Mouse (Mus musculus) layer of hippocampus, adult 11-12 months (tissue): ENCODE measurements around the gene H2al1m.
"Not testable (repeated sequence)": the region's sequence is repeated elsewhere in the genome, so short reads cannot be mapped to it uniquely, and the experiment has no call there.

Experiments
- DNase-seq: peaks from one replicate; pipeline ENCODE4 v3.0.0; 2022; ENCODE audit warnings: low spot score

Gene H2al1m

DNA sequence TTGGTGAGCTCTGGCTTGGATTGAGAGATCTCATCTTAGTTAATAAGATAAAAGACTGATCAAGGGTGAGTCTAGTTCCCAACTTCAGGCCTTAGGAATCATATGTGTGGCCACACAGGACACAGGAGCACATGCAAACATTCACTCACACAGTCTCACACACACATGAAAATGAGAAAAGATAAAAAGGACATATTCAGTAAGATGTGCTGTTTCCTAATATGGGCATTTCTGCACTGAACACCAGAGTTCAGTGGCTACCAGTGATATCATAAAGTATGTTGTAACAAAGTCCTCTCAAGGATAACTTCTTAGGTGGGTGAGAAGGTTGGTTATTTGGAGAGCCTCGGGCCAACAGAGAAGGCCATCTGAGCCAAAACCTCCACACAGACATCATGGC lies at the start of gene H2al1m:
Gene H2al1m (plus strand): TSS at position 301 of the 400 bp plus-strand sequence.
- DNase-seq = not testable (repeated sequence)

DNA sequence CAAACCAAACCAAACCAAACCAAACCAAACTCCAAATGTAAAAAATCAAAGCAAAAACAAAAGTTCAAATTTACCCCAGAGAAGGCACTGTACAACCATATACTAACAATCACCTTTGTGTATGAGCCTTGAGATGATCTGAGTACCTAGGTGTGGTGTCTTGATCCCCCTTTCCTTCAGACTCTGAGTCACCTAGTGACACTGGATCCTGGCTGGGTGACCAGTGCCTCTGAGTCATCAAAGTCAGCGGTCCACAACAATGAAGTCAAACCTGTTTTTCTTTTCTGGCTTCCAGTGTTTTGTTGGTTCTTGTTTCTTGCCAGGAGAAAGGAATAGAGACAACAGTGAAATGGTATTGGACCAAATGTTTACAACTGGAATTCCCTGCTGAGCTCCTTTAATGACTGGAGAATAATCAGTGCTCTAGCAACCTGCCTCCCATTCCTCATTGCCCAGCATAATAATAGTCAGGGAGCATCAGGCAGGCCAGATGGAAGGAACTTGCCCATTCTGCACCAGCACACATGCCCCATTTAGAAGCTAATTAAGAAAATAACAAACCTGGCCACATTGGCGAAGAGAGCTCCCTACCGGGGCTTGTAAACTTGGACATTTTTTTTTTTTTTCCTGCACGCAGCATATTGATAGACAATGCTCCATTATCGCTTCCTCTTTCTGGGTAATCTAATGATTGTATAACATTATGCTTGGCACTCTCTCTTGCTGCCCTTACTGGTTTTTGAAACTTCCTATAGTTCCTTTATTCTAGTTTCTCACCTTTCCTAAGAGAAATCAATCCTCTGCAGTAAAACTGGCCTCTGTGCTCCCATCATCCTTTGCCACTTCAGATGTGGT lies 42.6 kb upstream of the H2al1m start:
- DNase-seq = peak; percentile 5

DNA sequence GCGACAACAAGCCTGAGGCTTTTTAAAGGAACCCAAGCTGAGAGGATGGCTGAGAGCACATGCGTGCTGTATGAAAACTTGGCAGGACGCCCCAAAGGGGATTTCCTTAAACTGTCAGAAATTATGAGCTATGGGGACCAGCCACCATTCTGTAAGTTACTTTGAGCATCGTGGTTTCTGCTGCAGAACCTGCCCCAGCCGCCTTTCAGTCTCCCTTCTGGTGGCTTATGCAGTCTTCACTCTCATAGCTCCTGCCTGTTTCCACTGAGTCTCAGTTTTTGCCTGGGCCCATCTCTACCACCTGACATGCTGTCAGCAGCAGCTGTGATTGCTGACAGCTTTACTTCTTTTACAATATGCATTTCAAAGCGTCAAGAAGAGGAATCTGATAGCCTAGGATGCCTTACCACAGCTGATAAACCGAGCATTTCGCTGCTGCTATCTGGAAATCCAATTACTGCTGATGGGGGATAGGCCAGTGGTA lies 40.1 kb upstream of the H2al1m start:
- no peak for DNase-seq

DNA sequence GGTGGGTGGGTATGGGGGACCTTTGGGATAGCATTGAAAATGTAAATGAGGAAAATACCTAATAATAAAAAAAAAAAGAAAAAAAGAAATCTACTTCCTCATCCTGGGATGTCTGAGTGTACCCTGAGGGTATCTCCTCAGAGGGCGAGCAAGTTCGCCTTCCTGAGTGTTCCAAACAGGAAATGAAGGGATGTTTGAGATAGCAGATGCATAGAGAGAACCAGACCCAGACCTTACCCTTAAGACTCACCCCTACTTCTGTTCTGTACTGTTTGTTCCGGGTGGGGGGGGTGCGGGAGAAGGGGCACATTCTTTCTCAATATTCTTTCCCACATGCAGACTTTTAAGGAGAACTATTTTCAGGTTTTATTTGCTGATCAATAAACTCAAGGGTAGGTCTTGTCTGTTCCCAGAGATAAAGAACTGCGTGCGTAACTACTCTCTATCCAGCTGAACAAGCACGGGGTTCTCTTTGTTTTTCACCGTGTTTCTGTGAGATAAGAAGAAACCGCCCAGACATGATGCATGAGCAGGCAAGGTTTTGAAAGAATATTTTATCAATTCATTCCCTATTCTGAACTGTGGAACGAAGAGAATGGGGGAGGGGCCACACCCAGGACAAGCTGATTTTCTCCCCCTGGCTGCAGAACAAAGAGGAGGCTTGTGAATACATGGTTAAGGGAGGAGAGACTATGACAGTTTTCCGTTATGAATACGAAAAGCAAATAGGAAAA lies 38.8 kb upstream of the H2al1m start:
- DNase-seq = no peak

DNA sequence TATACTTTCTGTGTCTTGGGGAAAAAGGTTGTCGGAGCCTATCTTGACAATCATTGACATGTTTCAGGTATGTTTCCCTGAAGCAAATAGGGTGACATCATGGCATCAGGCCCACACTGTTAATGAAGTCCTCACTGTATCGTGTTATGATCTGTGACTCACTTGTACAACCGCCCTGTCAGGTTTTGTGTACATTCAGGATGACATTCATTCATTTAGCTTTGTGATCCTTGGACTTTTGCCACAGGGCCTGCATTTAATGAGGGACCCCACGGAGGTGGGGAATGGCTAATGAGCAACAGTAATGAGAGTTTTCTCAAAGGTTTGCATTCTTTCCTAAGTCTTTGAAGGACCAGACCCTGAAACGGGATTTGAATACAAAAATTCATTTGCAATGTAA lies 34.7 kb upstream of the H2al1m start:
- DNase-seq = no peak

DNA sequence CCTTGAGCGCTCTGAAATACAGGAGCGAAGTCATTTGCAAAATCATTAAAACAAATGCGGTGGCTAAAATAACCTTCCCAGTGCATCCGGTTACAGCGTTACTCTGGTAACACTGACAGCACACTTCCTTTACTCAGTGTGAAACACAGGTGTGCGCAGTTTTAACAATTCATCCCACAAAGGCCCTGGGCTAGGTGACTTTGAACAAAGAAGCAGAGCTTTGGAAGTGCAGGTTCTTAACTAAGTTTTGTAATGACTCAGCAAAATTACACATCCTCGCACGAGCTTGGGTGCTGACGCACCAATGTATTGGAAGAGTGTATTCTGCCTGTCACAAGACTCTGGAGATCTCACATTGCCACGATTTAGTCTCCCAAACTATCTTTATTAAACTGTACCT lies 29.6 kb upstream of the H2al1m start:
- no peak for DNase-seq

DNA sequence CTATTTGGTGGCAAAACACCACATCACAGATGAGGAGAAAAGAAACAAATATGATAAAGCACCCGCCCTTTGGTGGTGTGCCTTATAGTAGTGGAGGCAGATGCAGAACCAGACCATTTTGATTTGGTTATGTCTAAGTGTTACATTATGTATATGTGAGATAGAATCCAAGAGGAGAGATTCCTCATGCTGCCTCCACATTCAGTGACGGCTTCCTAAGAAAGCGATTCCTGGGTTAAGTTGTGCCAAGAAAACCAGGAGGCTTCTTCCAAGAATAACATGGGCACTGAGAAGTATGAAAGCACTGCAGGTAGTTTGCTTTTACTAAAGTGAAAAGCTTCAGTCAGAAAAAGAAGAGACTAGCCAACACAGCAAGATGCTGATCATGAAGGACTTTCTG lies 28.7 kb upstream of the H2al1m start:
- no peak for DNase-seq

DNA sequence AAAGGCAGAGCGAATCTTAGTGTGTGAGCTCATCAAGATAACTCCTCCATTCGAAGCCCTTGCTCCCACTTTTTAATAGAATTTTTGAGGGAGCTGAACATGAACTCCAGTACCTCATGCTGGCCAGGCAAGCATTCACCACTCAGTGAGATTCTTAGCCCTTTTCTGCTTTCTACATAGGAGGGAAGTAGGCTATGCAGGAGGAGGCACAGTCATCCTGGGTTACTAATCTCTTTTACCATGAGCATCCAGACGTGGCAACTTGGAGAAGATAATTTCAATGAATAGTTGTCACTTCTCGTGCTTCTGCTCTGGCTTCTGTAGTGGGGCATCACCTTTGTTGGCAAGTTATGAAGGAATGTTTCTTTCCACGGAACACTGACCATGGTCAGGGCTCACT lies 26.8 kb upstream of the H2al1m start, which contains the start of gene Gm14862:
Gene Gm14862 (minus strand): TSS at position 134 of the 400 bp plus-strand sequence.
- DNase-seq = no peak

DNA sequence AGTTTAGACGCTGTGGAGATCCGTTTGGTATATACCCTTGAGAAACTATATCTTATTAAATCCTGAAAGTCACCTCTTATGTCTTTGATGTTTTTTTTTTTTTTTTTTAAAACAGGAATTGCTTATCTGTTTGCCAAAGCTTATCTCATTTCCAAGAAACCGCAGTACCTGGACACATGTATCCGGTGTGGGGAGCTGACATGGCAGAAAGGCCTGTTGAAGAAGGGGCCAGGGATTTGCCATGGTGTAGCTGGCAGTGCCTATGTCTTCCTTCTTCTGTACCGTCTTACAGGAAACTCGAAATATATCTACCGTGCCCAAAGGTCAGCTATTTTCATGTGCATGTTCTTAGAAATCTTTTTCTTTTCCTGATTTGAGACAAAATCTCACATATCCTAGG lies 25.7 kb upstream of the H2al1m start:
- no peak for DNase-seq

DNA sequence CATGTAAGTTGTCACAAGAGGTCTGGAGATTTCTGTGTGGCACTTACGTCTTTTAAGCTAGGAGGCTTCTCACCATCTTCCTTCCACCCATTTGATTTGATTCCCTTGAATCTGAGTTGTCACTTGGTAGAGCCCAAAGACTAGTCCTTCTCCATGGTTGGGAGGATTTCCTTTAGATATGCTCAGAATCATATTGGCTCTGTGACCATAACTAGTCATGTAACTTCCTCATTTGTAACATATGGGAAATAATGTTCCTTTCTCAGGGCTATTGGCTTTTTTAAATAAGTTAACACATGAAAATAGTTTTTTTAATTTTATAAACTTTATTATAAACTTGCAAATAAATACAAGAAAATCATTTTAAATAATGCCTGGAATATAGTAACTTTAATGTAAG lies 24.3 kb upstream of the H2al1m start:
- no peak for DNase-seq

DNA sequence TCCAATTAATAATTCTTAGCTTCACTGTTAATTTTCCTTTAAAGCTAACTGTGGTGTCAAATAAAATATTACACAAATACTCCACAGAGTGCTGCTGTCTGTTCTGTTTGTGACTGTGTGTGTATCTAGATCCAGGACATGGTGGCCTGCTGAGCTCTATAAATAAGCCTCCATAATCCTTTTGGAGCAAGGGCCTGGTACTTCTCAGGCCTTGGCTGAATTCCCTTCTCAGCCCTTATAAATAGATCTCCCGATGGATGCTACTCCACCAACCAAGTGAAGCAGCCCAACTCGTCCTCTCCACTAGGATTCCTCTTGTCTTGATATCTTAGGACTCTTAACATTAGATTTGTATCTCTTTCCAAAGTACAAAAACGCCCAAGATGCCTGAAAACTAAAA lies 12.5 kb upstream of the H2al1m start:
- DNase-seq = no peak

DNA sequence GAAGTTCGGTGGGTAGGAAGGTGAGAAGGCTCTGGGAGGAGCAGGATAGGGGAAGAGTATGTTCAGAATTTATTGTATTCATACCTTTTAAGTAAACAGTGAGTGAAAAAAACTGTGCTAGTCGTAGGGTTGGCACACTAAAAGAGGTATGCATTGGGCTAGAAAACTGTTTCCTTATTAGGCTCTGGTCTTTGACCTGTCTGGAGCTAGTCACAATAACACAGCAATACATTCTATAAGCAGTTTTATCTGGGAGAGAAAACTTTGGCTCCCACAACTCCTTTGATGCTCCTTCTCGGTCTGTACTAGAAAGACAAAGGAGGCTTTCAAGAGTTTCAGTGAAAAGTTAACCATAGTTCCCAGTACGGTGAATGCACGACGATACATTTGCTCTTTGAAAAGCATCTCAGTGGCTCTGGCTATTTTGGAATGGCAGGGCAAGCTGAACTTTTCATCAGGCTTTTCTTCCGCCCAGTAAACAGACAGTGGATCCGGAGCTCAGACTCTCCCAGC lies 11.6 kb upstream of the H2al1m start:
- no peak for DNase-seq

DNA sequence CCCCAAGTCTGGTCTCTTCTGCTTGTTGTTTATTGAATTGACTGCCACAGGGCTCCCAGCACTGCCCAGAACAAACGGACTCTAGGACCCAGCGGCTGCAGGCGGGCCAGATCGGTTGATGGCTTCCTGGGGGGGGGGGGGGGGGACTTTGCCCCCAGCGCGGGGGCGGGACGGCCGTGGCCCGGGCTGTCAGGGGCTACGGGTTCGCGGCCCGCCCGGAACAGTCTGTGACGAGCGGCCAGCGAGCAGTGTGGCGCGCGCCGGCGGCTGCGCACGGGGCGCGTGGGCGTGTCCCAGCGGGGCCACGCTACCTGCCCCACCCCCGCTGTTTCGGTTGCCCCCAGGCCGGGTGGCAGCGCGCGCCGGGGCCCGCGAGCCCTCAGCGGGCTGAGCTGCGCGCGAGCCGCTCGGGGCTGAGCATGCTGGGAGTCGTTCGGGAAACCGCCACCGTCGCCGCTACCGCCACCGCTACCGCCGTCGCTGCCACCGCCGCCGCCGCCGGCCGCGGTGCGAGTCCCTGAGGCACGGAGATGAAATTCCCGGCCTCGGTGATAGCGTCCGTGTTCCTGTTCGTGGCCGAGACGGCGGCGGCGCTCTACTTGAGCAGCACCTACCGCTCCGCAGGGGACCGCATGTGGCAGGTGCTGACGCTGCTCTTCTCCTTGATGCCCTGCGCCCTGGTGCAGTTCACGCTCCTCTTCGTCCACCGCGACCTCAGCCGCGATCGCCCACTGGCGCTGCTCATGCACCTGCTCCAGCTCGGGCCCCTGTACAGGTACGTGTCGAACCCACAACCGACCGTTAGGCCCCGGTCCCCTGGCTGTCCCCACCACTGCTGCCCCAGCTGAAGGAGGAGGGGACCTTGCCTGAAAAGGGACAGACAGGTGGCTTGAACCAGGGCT lies 10.9 kb upstream of the H2al1m start, which contains the start of gene Xk:
Gene Xk (plus strand): TSS at position 297 of the 902 bp plus-strand sequence.
- DNase-seq = peak; percentile 11

DNA sequence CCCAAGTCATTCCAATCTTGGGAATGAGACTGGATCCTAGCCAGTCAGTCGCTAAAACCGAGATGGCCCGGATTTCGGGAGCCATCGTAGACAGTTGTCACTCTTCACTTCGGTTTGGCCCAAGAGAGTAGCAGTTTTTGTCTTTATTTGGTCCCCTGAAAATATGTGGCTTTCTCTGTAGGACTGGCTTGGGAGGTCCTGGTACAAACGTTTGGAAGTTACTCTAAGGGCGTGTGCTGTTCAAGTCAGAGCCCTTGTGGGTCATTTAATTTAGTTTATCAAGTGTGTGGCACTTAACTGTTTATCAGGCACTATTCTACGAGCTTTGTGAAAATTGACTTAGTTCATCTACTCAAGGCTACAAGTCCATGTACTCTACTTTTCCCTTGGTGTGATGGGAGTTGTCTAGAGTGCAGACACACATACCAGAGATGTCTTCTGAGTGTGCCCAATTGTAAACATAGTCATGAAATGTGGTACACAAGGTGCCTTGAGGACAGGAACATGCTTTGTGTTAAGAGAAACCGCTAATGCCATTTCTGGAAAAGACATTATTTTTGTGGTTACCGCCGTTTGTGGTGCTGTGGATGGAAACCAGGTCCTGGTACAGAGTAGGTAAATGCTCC lies 10.1 kb upstream of the H2al1m start:
- no peak for DNase-seq

DNA sequence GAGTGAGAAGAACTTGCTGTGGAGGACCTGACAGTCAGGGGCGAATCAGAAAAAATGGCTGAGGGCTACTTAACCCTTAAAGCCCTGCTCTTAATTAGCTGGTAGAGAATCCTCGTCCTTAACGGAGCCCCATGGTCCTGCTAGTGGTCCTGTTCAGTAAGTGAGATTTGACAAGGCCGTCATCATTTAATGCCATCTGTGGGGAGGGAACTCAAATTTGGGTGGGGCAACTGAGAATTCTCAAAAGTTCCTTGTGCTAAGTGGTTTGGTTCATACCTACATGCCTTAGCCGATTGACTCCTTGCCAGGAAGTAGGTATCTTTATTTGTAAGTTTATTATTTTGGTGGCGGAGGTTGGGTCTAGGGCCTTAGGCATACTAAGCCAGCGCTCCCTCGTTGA lies 9.2 kb upstream of the H2al1m start:
- DNase-seq = no peak

DNA sequence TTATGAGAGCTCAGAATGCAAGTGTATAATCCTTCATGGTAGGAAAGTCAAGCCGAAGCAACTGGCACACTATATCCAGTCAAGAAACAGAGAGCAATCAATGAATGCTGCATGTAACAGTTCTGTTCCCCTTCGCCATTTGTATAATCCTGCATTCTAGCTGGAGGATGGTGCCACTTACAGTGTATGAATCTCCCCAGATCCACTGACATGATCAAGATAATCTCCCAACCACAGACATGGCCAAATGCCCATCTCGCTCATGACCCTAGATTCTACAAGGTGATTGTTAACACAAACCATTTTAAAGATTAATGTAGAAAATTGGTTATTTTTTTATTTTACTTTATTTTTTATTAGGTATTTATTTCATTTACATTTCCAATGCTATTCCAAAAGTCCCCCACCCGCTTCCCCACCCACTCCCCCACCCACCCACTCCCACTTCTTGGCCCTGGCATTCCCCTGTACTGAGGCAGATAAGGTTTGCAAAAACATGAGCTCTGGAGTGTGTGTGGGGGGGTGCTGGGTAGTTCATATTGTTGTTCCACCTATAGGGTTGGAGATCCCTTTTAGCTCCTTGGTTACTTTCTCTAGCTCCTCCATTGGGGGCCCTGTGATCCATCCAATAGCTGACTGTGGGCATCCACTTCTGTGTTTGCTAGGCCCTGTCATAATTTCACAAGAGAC lies 9.7 kb downstream of the H2al1m start:
- not testable (repeated sequence) for DNase-seq

DNA sequence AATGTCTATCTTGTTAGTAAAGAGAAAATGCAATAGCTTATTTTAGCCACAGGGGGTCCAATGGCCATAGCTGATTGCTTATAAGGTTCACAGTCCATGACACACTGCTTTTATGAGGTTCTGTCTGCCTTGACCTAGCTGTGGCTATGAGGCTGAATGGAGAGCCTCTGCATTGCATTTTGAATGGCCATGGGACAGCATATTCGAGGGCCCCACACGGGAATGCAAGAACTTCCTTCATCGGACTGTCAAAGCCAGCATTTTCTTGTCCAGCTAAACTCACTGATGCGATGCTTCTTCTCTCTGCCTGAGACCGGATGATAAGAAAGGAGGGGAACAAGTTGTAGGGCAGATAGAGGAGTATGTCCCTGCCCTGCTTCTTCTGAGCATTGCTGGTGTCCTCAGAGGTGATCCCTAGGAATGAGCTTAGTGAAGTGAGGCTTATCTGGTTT lies 14.9 kb downstream of the H2al1m start:
- DNase-seq = no peak

DNA sequence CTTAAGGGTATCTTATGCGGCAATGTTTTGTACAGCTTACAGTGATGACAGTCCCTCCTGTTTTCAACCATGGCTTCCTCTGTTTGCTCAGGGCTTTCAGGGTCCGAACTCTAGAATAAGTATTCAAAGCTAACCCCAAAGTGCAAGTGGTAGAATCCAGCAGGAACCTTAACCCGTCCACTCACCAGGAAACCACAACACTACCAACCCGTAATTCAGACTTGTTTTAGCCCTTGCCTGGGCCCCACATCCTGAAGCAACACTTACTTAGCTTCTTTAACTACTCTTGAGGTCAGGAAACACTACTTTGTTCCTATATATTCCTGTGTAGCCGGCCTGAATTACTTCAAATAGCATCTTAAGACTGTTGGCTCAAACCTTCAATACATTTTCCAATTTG lies 19.2 kb downstream of the H2al1m start:
- DNase-seq = no peak

DNA sequence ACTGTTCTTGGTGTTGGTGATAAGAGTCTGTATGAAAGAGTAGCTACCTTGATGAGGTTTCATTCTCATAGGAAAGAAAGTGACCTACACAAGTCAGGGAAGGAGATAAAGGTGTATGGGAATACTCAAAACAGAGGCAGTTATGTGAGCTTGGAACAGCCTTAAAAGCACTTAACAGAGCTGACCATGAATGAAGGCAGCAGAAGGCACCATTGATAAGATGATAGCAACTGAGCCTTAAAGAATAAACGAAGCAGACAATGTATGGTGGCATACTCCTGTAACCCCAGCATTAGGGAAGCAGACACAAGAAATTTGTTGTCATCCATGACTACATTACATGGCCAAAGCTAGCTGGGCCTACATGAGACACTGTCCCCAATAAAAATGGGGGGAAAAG lies 19.9 kb downstream of the H2al1m start:
- DNase-seq = no peak

DNA sequence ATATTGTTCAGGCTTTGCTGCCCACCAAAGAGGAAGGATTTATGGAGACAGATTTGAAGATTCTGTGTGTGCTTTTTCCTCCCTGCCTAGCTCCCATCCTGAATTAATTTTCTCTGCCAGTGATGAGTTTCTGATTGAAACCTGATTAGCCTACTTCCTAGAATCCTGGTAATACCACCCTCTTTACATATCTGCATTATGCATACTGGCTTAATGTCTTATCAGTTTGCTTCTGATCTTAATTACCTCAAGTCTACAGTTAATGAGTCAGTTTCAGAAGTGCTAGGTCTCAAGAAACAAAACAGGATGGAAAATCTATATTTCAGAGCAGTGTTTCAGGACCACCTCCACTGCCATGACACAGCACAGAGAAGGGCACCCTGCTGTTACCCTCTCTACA lies 32.9 kb downstream of the H2al1m start:
- not testable (repeated sequence) for DNase-seq

DNA sequence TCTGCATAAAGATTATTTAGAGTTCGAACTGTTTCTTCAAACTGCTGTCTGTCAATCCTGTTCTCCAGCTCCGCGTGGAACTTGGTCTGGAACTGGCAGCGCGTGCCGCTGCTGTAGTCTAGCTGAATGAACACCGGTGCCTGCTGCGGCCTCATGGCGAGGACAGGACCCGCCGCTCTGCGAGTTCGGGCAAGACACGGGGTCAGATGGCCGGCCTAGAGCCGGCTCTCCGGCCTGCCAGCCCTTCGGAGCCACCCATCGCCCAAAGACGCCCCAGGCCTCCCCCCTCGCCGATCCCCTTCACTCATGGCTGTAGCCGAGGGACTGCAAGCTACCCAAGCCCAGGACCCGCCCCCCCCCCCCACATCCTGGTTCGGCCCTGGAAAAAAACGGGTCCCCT lies 44.4 kb downstream of the H2al1m start:
- not testable (repeated sequence) for DNase-seq
